Mouse (Mus musculus) adipose tissue, adult 10 weeks (tissue): Measurements from ENCODE around the gene Snrpb. TPM values are rescaled to one million over a fixed set of nuclear protein-coding genes. Genes with fewer than 3 reads are reported as not detected.

Source experiments
- polyA plus RNA-seq: library from polyadenylated mRNA; stranded (reverse); fragments of 350-450 nt; fragmentation: Illumina TruSeq; extraction: RNeasy Lipid Tissue Mini Kit (QIAGEN cat#74804); gene quantifications from one replicate; pipeline ENCODE4 v1.2.3, GENCODE M21; 2014; ENCODE audit warnings: low read depth, low replicate concordance

Gene Snrpb
- 137 TPM for polyA plus RNA-seq

DNA sequence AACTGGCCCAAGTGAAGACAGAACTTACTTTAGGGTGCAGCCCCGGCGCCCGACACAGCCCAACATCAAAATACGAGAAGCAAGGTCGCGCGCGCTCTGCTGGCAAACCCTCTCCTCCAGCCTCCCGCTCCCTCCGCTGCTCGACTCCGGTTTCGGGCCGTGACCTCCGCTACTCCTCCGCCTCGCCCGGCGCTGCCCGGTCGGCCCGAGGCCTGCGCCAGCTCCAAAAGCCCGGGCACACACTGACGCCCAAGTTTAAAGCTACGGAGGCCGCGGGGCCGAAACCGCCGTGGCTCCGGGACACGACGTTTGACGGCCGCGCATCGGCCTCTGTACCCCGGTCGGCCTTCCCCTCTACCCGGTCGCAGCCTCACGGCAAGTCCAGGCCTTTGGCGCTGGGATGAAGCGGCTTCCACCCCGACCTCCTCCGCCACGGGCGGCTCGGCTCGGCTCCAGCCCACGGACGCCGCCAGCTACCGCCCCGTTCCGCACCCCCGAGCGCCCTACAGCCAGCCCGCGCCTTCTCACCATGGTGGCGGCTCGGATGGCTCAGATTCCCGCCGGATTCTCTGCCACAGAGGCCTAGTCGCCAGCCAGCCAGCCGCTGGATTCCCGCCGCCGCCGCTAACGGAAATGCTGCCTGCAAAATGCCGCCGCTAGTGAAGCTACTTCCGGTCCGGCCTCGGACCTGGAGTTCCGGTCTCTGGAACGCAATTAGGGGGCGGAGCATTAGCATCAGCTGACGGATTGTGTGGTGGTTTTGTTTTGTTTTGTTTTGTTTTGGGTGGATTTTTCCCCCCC is at the start of gene Snrpb:
TSS of gene Snrpb (minus strand) at position 698 of the 801 bp plus-strand sequence.

DNA sequence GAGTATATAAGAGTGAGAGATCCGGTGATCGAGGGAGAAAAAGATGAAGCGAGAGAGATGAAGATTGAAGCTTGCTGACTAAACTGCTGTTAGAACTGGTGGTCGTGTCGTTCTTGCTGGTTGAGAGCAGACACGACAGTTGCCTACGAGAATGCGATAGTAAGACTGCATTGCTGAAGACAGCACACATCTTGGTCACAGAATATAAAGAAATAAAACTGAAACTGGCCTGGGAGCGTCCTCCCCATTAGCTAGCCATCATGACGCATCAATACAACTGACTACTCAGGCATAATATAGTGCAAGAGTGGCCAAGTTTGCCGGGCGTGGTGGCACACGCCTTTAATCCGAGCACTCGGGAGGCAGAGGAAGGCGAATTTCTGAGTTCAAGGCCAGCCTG is 15.7 kb upstream of the Snrpb start, which contains the start of gene Tmc2:
TSS of gene Tmc2 (plus strand) at position 301 of the 400 bp plus-strand sequence.

Other genes starting within 250 kb of the Snrpb start
- gene Tgm3, start 167.1 kb downstream of the Snrpb start, polyA plus RNA-seq, result 0.34 TPM
- gene Tgm6, start 67.0 kb downstream of the Snrpb start, polyA plus RNA-seq, result not detected
- gene Tmc2, start 15.8 kb upstream of the Snrpb start, polyA plus RNA-seq, result not detected
- gene Nop56, start 95.0 kb upstream of the Snrpb start, polyA plus RNA-seq, result 64.9 TPM
- 137 TPM for gene Idh3b, start 105.1 kb upstream of the Snrpb start, polyA plus RNA-seq
- gene Ebf4, start 115.8 kb upstream of the Snrpb start, polyA plus RNA-seq, result 2.3 TPM
- gene Cpxm1, start 218.2 kb upstream of the Snrpb start, polyA plus RNA-seq, result 46.6 TPM
- gene Gm28372, start 225.8 kb upstream of the Snrpb start, polyA plus RNA-seq, result not detected
- 2.7 TPM for gene 1700020A23Rik, start 225.9 kb upstream of the Snrpb start, polyA plus RNA-seq
- 3.5 TPM for gene Tmem239, start 227.1 kb upstream of the Snrpb start, polyA plus RNA-seq
- gene Vps16, start 244.9 kb upstream of the Snrpb start, polyA plus RNA-seq, result 44.2 TPM
- gene Pced1a, start 245.3 kb upstream of the Snrpb start, polyA plus RNA-seq, result 15.7 TPM